Mouse (Mus musculus) cortical plate, adult 2 months (tissue): ENCODE results near the gene Rps26. TPM values are rescaled to one million over a fixed set of nuclear protein-coding genes. Genes with fewer than 3 reads are reported as not detected.
A peak's percentile ranks its signal among the peaks of the same experiment; 100 is the strongest.

Experiments
- H3K27ac ChIP-seq: fragments of 200-500 bp; 2 replicates; pipeline ENCODE4 v1.5.1; 2012; ENCODE audit warnings: low read length, control low read depth, inconsistent platforms; ENCODE audit not compliant: insufficient read depth
- H3K4me1 ChIP-seq: fragments of 200-500 bp; 2 replicates; pipeline ENCODE4 v1.6.1; 2011; ENCODE audit warnings: low read length; ENCODE audit not compliant: control insufficient read depth, insufficient read depth
- H3K4me3 ChIP-seq: fragments of 200-500 bp; 2 replicates; pipeline ENCODE4 v1.5.1; 2011; ENCODE audit warnings: mild to moderate bottlenecking, low read length, control low read depth; ENCODE audit not compliant: insufficient read depth
- CTCF ChIP-seq: fragments of 200-500 bp; IDR thresholded peaks from 2 replicates; pipeline ENCODE4 v1.5.1; 2011; ENCODE audit warnings: mild to moderate bottlenecking, control low read depth, low read length; ENCODE audit not compliant: insufficient read depth; ENCODE audit errors: extremely low read depth
- POLR2A ChIP-seq: fragments of 200-500 bp; IDR thresholded peaks from 2 replicates; pipeline ENCODE4 v1.6.1; 2011; ENCODE audit warnings: mild to moderate bottlenecking, low read length, control low read depth; ENCODE audit not compliant: insufficient read depth; ENCODE audit errors: extremely low read depth
- polyA plus RNA-seq: library from polyadenylated mRNA; depleted of rRNA; stranded (reverse); fragments of >200 nt; gene quantifications from 2 replicates; pipeline ENCODE4 v1.2.3, GENCODE M21; 2012

Rps26 gene
- polyA plus RNA-seq, 1 experiment, result 390 TPM

- no peak for TF ChIP-seq CTCF
- no peak for TF ChIP-seq POLR2A
- no peaks in the 10 kb centered on the region for H3K4me1 ChIP-seq
- H3K27ac ChIP-seq, result no peak overlapping the region
Observed at GRCm38 (mm10) chr10:128663441-128664220, 37.1 kb upstream of the Rps26 start.

GRCm38 (mm10) chr10:128662465-128662864 is 35.9 kb upstream of the Rps26 start:
- no peak for TF ChIP-seq POLR2A
- TF ChIP-seq CTCF, result no peak
- no peak overlapping the region for H3K27ac ChIP-seq
- no peak overlapping the region for H3K4me3 ChIP-seq
- H3K4me1 ChIP-seq, result no peaks in the 10 kb centered on the region

More at GRCm38 (mm10) chr10:128663441-128664220, 37.1 kb upstream of the Rps26 start:
- no peak overlapping the region for H3K4me3 ChIP-seq

- H3K4me3 ChIP-seq, result no peak overlapping the region
- TF ChIP-seq CTCF, result no peak
- TF ChIP-seq POLR2A, result no peak
- no peaks in the 10 kb centered on the region for H3K4me1 ChIP-seq
- no peak overlapping the region for H3K27ac ChIP-seq
Observed at GRCm38 (mm10) chr10:128659490-128659889, 32.9 kb upstream of the Rps26 start.

- no peak overlapping the region for H3K4me3 ChIP-seq
- no peak for TF ChIP-seq POLR2A
- no peak for TF ChIP-seq CTCF
- H3K27ac ChIP-seq, result no peak overlapping the region
- H3K4me1 ChIP-seq, result no peaks in the 10 kb centered on the region
Observed at GRCm38 (mm10) chr10:128657844-128658243, 31.3 kb upstream of the Rps26 start.

GRCm38 (mm10) chr10:128656731-128657130 is 30.2 kb upstream of the Rps26 start:
- no peak overlapping the region for H3K4me3 ChIP-seq
- no peaks in the 10 kb centered on the region for H3K4me1 ChIP-seq
- no peak for TF ChIP-seq POLR2A
- no peak for TF ChIP-seq CTCF
- H3K27ac ChIP-seq, result no peak overlapping the region

- Histone ChIP-seq H3K4me1 (no peaks in the 10 kb centered on the region), H3K27ac (no peak overlapping the region)
Observed at GRCm38 (mm10) chr10:128655254-128655653, 28.7 kb upstream of the Rps26 start.

GRCm38 (mm10) chr10:128653866-128654265 is 27.3 kb upstream of the Rps26 start:
- H3K4me3 ChIP-seq, result no peak overlapping the region
- no peaks in the 10 kb centered on the region for H3K4me1 ChIP-seq
- TF ChIP-seq CTCF, result no peak
- no peak for TF ChIP-seq POLR2A
- H3K27ac ChIP-seq, result no peak overlapping the region

More at GRCm38 (mm10) chr10:128655254-128655653, 28.7 kb upstream of the Rps26 start:
- no peak overlapping the region for H3K4me3 ChIP-seq
- no peak for TF ChIP-seq CTCF

GRCm38 (mm10) chr10:128646139-128647089 is 19.9 kb upstream of the Rps26 start:
- Histone ChIP-seq H3K27ac (peak overlapping the region; percentile 54), H3K4me3 (peak overlapping the region; percentile 83), H3K4me1 (peaks cover 4% of the 10 kb centered on the region; the same call in 1 of the 2 replicates)
- 0 out of 2 replicates have a peak, but pooled peaks have one; percentile 20 for TF ChIP-seq POLR2A
- no peak for TF ChIP-seq CTCF
